Mouse (Mus musculus): ENCODE measurements around the gene Gm45021.
A peak's percentile ranks its signal among the peaks of the same experiment; 100 is the strongest.
"Not testable (repeated sequence)": the region's sequence is repeated elsewhere in the genome, so short reads cannot be mapped to it uniquely, and the experiment has no call there.

Gene Gm45021

DNA sequence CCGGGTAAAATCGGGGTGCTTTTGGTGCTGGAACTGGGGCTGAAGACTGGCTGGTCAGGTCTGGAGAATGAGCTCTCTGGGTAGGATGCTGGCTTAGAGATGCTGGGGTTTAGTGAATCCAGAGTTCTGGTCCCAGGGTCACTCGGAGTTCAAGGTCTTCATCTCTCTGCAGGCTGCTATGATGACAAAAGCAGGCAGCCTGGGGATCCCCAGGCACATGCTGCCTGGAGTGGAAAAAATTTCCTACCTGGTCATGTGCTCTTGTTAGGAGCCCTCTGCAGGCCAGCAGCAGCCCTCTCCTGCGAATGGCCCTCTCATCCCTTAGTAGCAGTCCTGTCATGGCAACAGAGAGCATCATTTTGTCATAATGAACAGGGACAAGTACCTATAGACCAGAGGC, 24.1 kb downstream of the Gm45021 start:
- no peak for DNase-seq (ENCODE audit: low spot score in 2 of 2)

DNA sequence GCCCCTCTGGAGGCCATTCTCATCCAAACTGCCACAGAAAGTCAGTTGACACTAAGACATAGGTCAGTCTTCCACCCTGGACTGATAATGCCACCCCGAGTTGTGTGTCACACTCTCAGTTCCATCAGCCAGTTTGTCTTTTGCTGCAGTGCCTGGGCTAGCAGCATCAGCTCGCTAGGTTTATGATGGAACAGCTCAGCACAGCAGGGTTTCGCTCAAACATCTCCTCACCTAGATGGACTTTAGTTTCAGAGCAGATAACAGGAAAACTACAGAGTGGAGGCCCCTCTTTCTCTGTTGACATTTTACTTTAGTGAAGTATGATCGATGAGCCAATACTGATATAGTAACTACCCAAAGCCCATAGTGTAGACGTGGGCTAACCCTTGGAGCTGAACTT, 25.3 kb downstream of the Gm45021 start:
- DNase-seq (ENCODE audit: low spot score in 2 of 2): no peak

DNA sequence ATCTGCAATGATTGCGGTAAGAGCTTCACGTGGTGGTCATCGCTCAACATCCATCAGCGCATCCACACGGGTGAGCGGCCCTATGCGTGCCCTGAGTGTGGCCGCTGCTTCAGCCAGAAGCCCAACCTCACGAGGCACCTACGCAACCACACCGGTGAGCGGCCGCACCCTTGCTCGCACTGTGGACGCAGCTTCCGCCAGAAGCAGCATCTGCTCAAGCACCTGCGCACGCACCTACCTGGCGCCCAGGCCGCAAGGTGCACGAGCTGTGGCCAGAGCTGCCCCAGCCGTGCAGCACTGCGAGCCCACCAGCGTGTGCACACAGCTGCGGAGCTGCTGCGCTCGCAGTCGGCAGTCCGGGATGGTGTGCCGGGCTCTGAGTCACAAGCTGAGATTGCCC, 30.6 kb downstream of the Gm45021 start:
- DNase-seq (ENCODE audit: low spot score in 2 of 2): no peak

DNA sequence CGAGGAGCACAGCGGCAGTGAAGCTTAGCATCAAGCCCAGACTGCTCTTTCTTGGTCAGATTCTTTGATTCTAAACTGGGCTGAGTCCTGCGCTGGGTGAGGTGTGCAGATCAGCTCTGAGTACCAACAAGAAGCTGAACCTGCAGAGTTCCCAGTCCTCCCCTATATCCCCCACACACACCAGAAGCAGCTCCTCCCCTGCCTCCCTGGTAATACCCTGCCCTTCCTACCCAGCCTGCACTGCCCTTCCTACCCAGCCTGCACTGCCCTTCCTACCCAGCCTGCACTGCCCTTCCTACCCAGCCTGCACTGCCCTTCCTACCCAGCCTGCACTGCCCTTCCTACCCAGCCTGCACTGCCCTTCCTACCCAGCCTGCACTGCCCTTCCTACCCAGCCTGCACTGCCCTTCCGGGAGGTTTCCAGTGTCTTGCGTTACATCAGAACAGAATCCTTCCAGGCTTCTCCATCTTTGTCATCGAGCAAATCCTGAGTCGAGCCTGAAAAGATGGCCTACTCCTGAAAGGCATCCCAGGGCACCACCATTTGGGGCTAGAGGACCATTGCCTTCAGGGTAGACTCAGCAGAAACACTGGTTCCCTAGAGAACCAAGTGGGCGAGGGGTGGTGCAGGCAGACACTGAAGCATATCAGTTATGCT, 32.9 kb downstream of the Gm45021 start:
- DNase-seq (ENCODE audit: low spot score in 2 of 2): not testable (repeated sequence)

DNA sequence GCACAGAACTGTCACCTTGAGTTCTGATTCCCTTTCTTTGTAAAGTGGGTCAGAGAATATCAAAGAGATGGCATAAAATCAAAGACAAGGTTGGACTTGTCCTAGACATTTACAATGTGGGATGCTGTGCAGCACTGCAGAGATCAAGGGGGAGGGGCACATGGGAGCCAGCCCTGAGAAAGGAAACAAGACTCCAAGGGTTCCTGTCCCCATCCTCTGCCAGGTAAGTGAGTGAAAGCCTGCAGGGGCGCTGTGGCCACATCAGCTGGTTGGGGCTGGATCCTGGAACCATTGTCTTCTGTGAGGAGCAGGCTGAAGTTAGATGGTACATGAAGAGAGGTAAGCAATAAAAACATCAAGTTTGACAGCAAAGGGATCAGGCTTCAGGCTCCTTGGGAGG, 34.0 kb downstream of the Gm45021 start:
- DNase-seq (ENCODE audit: low spot score in 2 of 2): no peak

DNA sequence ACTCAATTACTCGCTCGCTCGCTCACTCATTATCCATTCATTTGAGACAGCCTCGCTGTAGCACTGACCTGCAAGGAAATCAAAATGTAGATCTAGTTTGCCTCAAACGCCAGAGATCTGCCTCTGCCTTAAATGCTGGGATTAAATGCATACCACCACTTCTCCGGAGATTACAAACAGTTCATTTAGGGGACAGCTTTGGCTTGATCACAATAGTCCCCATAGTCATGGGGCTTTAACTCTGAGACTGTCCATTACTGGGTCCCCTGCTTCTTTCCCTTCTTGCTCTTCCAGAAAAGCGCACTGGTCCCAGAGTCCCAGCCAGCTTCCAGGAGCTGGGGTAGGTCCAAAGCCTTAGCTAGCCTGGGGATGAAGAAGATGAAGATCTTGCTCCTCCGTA, 37.1 kb downstream of the Gm45021 start, which contains the start of gene AI854703:
AI854703 (plus strand) TSS at position 301 of the 400 bp plus-strand sequence.
- no peak for DNase-seq (ENCODE audit: low spot score in 2 of 2)

DNA sequence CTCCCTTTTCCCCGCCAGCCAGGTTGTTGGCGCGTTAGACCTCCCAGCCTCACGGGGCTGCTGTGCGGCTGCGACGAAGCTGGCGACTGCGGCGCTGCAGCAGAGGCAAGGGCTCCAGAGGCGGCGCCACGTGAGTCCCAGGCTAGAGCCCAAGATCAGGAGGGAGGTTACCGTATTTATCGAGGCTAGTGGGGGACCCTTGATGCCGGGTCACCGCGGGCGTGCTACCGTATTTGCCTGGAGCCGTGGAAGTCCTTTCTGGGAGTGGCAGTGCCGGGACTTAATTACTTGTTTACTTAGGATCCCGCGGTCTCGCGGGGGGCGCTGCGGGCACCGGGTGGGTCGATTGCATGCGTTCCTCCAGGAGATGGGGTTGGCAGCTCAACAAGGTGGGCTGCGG, 37.6 kb downstream of the Gm45021 start:
- DNase-seq (ENCODE audit: low spot score in 2 of 2): peak; percentile 21 to 54

DNA sequence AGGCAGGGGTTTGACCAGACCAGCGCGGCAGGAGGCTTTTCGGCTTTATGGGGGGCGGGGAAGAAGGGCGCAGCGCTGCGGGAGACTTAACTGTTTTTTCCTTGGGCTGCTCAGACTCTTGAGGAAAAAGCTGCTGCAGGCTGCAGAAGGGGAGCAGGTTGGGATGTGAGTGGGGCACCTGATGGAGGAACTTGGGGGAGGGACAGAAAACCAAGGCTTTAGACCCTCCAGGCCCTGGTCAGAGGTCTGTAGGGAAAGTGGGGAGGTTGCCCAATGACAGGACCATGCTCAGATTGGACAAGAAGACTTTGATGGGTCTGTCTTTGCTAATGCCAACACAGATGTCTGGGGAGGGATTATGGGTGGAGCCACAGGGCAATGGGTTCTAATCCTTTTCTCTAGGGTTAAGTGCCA, 38.1 kb downstream of the Gm45021 start:
- DNase-seq (ENCODE audit: low spot score in 2 of 2): no peak

DNA sequence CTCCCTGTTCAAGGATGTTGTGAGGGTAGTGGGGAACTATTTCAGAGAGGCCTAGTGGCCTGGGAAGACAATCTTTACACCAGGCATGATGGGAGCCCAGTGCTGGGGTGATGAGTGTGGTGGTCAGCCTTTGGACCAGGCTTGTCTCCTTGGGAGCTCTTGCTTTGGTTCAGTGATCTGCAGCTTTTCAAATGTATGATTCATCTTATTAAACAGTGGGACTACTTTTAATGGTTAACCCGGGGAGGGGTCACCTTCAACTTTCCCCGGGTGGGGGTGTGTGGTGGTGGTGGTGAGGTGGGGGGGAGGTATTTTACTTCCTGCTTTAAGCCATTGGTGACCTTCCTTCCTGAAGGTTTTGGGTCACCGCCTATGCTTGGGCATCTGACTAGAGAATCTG, 39.0 kb downstream of the Gm45021 start:
- DNase-seq (ENCODE audit: low spot score in 2 of 2): no peak

DNA sequence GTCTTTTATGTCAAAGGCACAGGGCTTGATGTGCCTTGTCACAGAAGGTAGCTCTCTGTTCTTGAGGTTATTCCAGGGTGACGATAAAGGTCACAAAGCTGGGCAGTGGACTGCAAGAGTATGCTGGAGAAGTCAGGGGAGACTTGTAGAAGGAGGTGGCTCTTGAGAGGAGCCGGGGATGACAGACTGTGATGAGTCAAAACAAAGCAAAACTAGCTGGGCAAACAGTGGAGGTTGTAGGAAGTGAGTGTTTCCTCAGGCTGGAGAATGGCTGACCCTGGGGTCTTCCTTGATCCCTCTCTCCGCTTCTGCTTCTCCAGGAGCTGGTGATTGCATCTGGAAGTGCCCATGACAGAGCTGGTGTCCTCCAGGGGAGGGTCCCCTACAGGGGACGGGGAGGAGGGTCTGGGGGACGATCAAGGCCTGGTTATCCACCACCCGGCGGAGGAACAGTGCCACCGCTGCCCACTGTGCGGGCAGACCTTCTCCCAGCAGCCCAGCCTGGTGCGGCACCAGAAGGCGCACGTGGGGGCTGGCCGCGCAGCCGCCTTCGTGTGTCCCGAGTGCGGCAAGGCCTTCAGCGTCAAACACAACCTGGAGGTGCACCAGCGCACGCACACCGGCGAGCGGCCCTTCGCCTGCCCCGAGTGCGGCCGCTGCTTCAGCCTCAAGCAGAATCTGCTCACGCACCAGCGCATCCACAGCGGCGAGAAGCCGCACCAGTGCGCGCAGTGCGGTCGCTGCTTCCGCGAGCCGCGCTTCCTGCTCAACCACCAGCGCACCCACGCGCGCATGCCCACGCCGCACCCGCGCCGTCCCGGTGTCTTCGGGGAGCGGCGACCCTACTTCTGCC, 39.6 kb downstream of the Gm45021 start:
- DNase-seq (ENCODE audit: low spot score in 2 of 2): no peak

DNA sequence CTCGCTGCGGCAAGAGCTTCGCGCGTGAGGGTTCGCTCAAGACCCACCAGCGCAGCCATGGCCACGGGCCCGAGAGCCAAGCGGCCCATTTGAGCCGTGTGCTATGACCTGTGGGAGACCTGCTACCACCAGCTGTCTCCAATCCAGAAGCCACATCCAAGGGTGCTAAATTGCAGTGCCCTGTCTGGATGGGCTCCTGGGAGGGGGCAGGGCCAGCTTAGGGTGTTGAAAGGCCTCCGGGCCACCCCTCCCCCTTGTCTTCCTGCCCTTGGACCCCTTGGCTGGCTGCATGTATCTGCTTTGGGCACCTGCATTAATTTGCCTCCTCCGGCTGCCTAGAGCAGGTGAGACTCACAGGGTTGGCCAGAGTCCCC, 40.2 kb downstream of the Gm45021 start:
- DNase-seq (ENCODE audit: low spot score in 2 of 2): no peak

DNA sequence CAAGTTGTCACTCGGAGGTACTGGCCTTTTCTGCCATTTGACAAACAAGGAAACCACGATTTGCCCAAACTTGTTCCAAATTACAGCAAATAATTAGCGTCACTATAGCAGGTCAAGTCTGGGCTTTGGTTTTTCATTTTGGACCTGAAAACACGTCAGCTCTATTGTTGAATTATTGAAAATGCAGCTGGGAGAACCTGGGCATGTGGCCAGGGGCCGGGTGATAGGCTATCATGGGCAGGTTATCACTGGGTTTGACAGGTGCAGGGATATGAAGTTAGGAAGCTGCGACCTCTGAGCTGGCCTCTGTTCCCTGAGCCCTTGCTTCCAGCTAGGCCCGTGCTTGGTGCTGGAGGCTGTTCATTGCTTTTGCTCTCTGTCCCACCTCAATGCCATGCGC, 41.4 kb downstream of the Gm45021 start:
- peak in 1 of 2 experiments; percentile 62 for DNase-seq (ENCODE audit: low spot score in 2 of 2)

DNA sequence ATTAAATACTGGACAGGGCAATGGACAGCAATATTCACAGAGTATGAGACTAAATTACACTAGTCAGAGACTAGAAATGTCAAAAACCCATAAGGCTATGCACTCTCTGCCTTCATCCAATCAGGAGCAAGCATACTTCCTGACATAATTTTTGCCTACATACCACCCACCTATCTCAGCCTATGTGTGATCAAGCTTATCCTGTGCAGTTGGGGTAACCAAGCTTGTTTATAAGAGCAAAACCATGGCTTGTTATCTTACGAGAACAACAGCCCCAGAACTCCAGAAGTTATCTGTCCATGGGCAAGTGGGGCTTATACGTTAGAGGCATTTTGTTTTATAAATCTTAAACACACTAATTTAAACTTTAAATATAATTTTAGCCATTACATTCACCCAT, 45.7 kb downstream of the Gm45021 start:
- DNase-seq (ENCODE audit: low spot score in 2 of 2): no peak

DNA sequence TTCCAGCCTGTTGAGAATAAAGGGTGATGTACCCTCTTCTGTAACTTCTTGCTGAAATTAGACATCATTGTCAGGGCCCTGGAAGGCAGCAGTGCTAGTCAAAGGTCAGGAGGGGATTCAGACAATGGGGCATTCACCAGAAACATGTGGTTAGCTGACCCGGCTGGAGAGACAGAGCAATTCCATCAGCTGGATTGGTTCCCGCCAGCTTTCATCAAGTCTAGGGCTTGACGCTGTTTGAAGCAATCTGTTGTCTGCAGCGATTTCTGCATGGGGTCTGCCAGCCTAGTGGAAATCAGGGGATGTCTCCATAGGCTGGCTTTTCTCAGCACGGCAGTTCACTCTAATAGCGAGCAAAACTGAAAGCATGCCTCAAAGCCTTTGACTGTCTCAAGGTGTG, 47.1 kb downstream of the Gm45021 start:
- no peak for DNase-seq (ENCODE audit: low spot score in 2 of 2)

DNA sequence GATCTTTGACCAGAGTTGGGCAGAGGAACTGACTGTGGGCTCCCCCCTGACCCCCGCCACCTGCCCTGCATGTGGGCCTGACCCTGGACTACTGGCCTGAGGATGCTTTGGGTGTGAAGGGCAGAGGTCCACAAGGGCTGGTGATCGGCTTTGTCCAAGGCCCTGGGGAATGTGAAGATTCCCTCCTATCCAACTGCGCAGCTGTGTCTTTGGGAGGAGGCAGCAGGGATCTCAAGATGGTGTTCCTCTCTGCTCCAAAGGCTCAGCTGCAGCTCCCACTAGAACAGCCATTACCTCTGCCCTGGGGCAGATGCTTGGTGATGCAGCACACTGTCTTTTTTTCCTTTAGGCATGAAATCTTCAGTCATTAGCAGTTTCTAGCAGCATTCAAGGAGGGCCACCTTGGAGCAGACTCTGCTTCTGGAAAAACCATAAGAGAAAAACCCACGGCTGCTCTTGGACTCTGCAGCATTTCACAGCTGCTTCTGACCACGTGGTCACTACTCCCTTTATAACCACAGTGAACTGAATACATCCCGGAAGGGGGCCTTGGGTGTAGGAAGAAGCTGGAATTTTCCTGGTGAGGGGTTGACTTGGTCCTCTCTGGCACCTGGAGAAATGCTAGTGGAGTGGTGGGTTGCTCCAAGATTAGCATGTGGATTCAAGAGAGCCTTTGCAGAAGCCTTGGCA, 48.5 kb downstream of the Gm45021 start:
- DNase-seq (ENCODE audit: low spot score in 2 of 2): no peak

DNA sequence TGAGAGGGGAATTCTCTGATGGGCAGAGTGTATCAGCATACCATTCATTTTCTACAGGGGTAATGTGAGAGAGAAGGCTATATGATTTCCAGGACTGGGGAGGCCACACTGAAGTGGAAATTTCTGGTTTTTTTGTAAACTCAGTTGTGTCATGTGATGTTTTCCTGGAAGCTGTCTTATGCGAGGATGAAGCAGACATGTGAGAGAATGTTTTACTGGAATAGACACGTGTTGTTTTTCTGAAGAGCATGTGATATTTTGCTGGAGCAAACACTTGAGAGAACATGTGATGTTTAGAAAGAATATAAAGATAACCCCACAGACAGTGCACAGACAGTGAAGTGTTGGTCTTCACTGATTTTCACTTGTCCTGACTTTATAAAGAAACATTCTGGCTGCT, 49.1 kb downstream of the Gm45021 start:
- no peak for DNase-seq (ENCODE audit: low spot score in 2 of 2)

DNA sequence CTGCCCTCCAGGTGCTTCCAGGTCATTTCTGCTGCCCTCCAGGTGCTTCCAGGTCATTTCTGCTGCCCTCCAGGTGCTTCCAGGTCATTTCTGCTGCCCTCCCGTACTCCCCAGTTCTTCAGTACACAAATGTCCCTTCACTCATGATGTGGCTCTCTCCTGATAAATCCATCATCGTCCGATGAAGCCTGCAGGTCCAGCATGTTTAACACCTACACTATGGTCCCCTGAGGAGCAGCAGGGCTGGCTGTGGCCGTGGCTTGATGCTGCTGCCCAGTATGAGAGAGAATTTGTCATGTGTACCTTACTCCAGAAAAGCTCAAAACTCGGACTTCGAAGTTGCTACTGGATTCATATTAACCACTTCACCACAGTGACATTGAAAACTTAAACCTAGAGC, 52.0 kb downstream of the Gm45021 start:
- no peak for DNase-seq (ENCODE audit: low spot score in 2 of 2)

DNA sequence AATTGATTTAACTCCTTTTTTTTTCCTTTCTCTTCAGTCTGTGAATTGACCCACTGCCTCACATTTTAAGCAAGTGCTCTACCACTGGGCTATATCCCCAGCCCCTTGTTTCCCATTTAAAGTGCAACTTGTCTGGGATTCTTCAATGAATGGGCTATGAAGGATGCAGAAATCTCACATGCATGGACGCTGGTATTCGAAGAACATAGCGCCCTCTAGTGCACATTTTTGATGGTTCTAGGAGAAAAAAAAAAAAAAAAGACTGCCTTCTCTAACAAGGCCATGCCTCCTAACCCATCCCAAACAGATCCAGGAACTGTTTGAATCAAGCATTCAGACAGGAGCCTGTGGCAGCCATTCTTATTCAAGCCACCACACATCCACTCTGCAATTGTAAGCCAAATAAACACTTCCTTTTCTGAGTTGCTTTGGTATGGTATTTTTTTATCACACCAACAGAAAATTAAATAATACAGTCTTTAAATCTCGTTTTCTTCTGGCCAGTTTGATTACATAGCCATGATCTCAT, 53.4 kb downstream of the Gm45021 start:
- DNase-seq (ENCODE audit: low spot score in 2 of 2): no peak

DNA sequence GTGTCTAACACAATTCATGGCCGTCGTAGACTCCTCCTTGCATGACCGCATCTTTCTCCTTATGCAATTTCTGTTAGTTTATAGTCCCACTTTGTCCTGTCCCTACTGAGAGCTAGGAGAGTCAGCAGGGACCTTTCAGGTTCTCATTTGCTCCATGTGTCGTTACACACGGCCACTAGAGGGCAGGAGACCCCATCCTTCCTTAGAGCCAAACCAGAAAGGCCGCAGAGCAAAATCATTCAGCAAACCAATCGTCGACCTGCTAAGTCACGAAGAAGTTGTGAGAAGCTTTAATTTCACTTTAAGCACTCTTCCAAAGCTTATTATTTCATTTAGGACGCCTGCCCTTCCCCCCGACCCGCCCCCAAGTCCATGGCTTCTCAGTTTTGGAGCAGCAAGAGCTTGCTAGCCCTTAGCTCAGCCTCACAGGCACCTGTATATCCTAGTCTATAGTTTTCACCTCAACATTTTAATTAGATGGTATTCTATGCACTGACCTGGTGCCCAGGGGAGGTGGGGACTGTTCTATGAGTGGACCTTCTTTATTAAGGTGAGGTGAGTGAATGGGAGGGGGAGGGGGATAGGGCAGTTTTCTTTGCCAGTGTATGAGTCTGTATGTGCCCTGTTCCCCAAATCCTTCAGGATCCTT, 56.4 kb downstream of the Gm45021 start:
- DNase-seq (ENCODE audit: low spot score in 2 of 2): no peak

DNA sequence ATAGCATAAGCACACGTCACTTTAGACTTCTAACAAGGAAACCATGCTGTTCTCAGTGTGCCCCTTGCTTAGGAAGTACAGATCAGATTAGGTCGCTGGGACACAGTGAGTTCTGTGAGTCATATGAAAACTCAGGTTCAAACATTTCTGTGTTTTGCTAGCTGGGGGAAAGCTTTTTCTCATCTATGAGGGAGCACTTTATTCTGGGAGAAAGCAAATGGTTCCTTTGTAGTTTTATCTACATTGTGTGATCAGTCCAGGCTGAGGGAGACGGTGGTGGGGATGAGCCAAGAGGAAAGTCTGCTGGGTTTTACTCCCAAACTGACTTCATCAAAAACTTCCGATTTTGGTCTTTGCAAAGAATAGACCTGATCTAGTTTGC, 56.9 kb downstream of the Gm45021 start:
- DNase-seq (ENCODE audit: low spot score in 2 of 2): no peak

DNA sequence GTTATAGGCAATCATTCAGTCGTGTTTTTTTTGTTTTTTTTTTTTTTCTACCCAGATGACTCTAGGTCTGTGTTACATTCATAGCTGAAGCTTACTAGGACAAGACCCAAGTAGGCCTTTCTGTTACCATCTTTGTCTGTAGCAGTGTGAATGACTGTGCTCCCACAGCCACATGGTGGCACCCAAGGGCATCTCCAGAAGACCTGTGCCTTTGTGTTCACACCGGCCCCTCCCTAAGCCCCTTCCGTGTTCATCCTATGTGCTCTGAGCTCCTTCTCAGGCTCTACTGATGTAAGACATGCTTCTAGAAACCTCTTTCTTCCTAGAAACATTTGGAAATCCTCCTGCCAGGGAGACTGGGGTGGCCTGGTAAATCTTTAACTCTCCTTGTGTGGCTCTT, 57.6 kb downstream of the Gm45021 start, which contains the start of gene Gimap8:
Gimap8 (plus strand) TSS at position 240 of the 400 bp plus-strand sequence.
- no peak for DNase-seq (ENCODE audit: low spot score in 2 of 2)

DNA sequence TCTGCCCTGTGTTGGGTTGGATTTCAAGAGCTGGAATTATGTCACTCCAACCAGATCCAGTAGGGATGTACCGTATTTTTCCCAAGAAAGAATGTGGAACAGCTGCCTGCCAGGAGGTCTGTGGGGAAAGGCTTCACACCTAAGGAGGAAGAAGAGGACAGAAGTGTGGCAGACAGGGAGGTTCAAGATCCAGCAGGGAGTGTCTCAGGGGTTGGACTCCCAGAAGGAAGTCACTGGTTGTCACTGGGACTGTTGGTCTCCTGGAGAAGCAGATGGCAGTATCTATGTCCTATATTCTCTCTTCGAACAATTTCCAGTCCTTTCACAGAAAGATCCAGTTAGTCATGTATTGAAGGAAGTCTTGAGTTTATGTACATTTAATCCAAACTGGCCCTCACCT, 58.2 kb downstream of the Gm45021 start:
- no peak for DNase-seq (ENCODE audit: low spot score in 2 of 2)

Measured in urinary bladder, adult 18-20 months (tissue).